Mouse (Mus musculus) cerebellum, adult 2 months (tissue): ENCODE data around the gene 2310034C09Rik. TPM values are rescaled to one million over a fixed set of nuclear protein-coding genes. Genes with fewer than 3 reads are reported as not detected.
"Not testable (repeated sequence)": the region's sequence is repeated elsewhere in the genome, so short reads cannot be mapped to it uniquely, and the experiment has no call there.

Experiments
- DNase-seq, 2 experiments: peaks; one replicate each; pipeline ENCODE4 v3.0.0; 2021
- H3K27ac ChIP-seq: fragments of 200-500 bp; 2 replicates; pipeline ENCODE4 v1.5.1; 2012; ENCODE audit warnings: low read length, control low read depth, inconsistent platforms; ENCODE audit not compliant: insufficient read depth
- H3K27me3 ChIP-seq: fragments of 200-500 bp; 2 replicates; pipeline ENCODE4 v1.6.1; 2012; ENCODE audit warnings: inconsistent platforms, mild to moderate bottlenecking, low read length, moderate library complexity; ENCODE audit not compliant: control insufficient read depth, insufficient read depth
- H3K4me1 ChIP-seq: fragments of 200-500 bp; 2 replicates; pipeline ENCODE4 v1.6.1; 2011; ENCODE audit warnings: low read length; ENCODE audit not compliant: control insufficient read depth, insufficient read depth
- H3K4me3 ChIP-seq: fragments of 200-500 bp; replicated peaks from 2 replicates; pipeline ENCODE3; 2011; ENCODE audit warnings: mild to moderate bottlenecking, low read depth, low read length, control low read depth; ENCODE audit not compliant: insufficient read depth
- CTCF ChIP-seq: fragments of 200-500 bp; IDR thresholded peaks from 2 replicates; pipeline ENCODE4 v1.5.1; 2011; ENCODE audit warnings: low read depth, mild to moderate bottlenecking, control low read depth, low read length, moderate library complexity, borderline replicate concordance; ENCODE audit not compliant: insufficient read depth
- POLR2A ChIP-seq: fragments of 200-500 bp; IDR thresholded peaks from 2 replicates; pipeline ENCODE4 v1.6.1; 2011; ENCODE audit warnings: low read length, control low read depth, borderline replicate concordance; ENCODE audit not compliant: insufficient read depth
- WGBS: fragments of 180-500 bp; shearing (Covaris S2); methylation state at CpG from one replicate; pipeline ENCODE4 v1.1.7; 2018; 5-methylcytosine and 5-hydroxymethylcytosine counted together
- polyA plus RNA-seq: library from polyadenylated mRNA; depleted of rRNA; stranded (reverse); fragments of >200 nt; gene quantifications from 2 replicates; pipeline ENCODE4 v1.2.3, GENCODE M21; 2012; rRNA removed

The 2310034C09Rik gene
- polyA plus RNA-seq, 1 experiment, result not detected

- DNase-seq, result no peak
- Histone ChIP-seq H3K4me1 (no peaks in the 10 kb centered on the region), H3K4me3 (no peak overlapping the region), H3K27me3 (no peaks in the 10 kb centered on the region), H3K27ac (no peak overlapping the region)
- 18% methylated on average over 4 of the region's 4 CpGs for WGBS
- TF ChIP-seq POLR2A (no peak), CTCF (no peak)
Observed at GRCm38 (mm10) chr16:88747943-88748342, 10.7 kb upstream of the 2310034C09Rik start.

GRCm38 (mm10) chr16:88751535-88751934, 7.1 kb upstream of the 2310034C09Rik start, which contains the start of gene Krtap13:
Krtap13 (minus strand) TSS chr16:88751635.
- H3K4me1 ChIP-seq, H3K27ac ChIP-seq, H3K4me3 ChIP-seq, H3K27me3 ChIP-seq, DNase-seq: not testable (repeated sequence)
- WGBS, result 73% methylated on average over 3 of the region's 3 CpGs

- WGBS, result 73% methylated on average over 2 of the region's 2 CpGs
Observed at GRCm38 (mm10) chr16:88774106-88774505, 15.5 kb downstream of the 2310034C09Rik start, which contains the start of gene 2310057N15Rik. 2310057N15Rik (minus strand) TSS chr16:88774206.

GRCm38 (mm10) chr16:88777596-88777995, 18.9 kb downstream of the 2310034C09Rik start, which contains the start of gene Gm5965:
Gm5965 (plus strand) TSS chr16:88777896.
- Histone ChIP-seq H3K4me1 (no peaks in the 10 kb centered on the region), H3K27me3 (no peaks in the 10 kb centered on the region), H3K4me3 (no peak within 1 kb of the TSS), H3K27ac (no peak within 1 kb of the TSS)
- DNase-seq, result no peak
- no peak for TF ChIP-seq CTCF
- no peak for TF ChIP-seq POLR2A
- 77% methylated on average over 6 of the region's 6 CpGs for WGBS

More at GRCm38 (mm10) chr16:88774106-88774505, 15.5 kb downstream of the 2310034C09Rik start, which contains the start of gene 2310057N15Rik:
- TF ChIP-seq CTCF (no peak), POLR2A (no peak)
- Histone ChIP-seq H3K27ac (no peak within 1 kb of the TSS), H3K4me3 (no peak within 1 kb of the TSS), H3K27me3 (no peaks in the 10 kb centered on the region), H3K4me1 (no peaks in the 10 kb centered on the region)
- no peak for DNase-seq

GRCm38 (mm10) chr16:88786786-88787185, 28.1 kb downstream of the 2310034C09Rik start:
- 15% methylated on average over 2 of the region's 2 CpGs for WGBS
- no peak for TF ChIP-seq POLR2A
- no peak for TF ChIP-seq CTCF
- H3K4me3 ChIP-seq, result no peak overlapping the region
- H3K4me1 ChIP-seq, result no peaks in the 10 kb centered on the region
- DNase-seq, result no peak
- no peak overlapping the region for H3K27ac ChIP-seq
- H3K27me3 ChIP-seq, result no peaks in the 10 kb centered on the region

Other genes with a start within 250 kb of the 2310034C09Rik start
- not detected in 2 replicates for gene Cldn8, start 195.7 kb upstream of the 2310034C09Rik start, polyA plus RNA-seq
- not detected in 2 replicates for gene Krtap24-1, start 146.6 kb upstream of the 2310034C09Rik start, polyA plus RNA-seq
- gene 2310079G19Rik, start 131.2 kb upstream of the 2310034C09Rik start, polyA plus RNA-seq, result not detected in 2 replicates
- not detected in 2 replicates for gene Krtap26-1, start 111.1 kb upstream of the 2310034C09Rik start, polyA plus RNA-seq
- not detected in 2 replicates for gene Krtap27-1, start 87.2 kb upstream of the 2310034C09Rik start, polyA plus RNA-seq
- gene 2310061N02Rik, start 50.9 kb upstream of the 2310034C09Rik start, polyA plus RNA-seq, result not detected in 2 replicates
- gene Krtap13-1, start 30.0 kb upstream of the 2310034C09Rik start, polyA plus RNA-seq, result not detected in 2 replicates
- gene Krtap13, start 7.2 kb upstream of the 2310034C09Rik start, polyA plus RNA-seq, result not detected in 2 replicates
- gene 2310057N15Rik, start 15.4 kb downstream of the 2310034C09Rik start, polyA plus RNA-seq, result not detected in 2 replicates
- not detected in 2 replicates for gene Gm5965, start 19.0 kb downstream of the 2310034C09Rik start, polyA plus RNA-seq
- not detected in 2 replicates for gene Gm20741, start 53.4 kb downstream of the 2310034C09Rik start, polyA plus RNA-seq
- not detected in 2 replicates for gene Krtap15, start 61.4 kb downstream of the 2310034C09Rik start, polyA plus RNA-seq
- gene Krtap14, start 67.3 kb downstream of the 2310034C09Rik start, polyA plus RNA-seq, result not detected in 2 replicates
- not detected in 2 replicates for gene Krtap19-1, start 110.6 kb downstream of the 2310034C09Rik start, polyA plus RNA-seq
- not detected in 2 replicates for gene Krtap19-2, start 115.4 kb downstream of the 2310034C09Rik start, polyA plus RNA-seq
- gene Krtap19-3, start 119.2 kb downstream of the 2310034C09Rik start, polyA plus RNA-seq, result not detected in 2 replicates
- gene Krtap19-4, start 126.2 kb downstream of the 2310034C09Rik start, polyA plus RNA-seq, result not detected in 2 replicates
- gene Krtap19-5, start 137.6 kb downstream of the 2310034C09Rik start, polyA plus RNA-seq, result not detected in 2 replicates
- not detected in 2 replicates for gene Krtap19-9b, start 173.4 kb downstream of the 2310034C09Rik start, polyA plus RNA-seq
- not detected in 2 replicates for gene Krtap16-3, start 204.0 kb downstream of the 2310034C09Rik start, polyA plus RNA-seq